Mouse (Mus musculus) forebrain, embryonic 13.5 days (tissue): ENCODE results near the gene Rps6ka2. TPM values are rescaled to one million over a fixed set of nuclear protein-coding genes. Genes with fewer than 3 reads are reported as not detected.

Source experiments
- polyA plus RNA-seq: library from polyadenylated mRNA; unstranded; fragments of >200 nt; fragmentation: Nextera tagmentation; extraction: Ambion mirVana; gene quantifications from 2 replicates; pipeline ENCODE4 v1.2.1, GENCODE M21; 2015

Rps6ka2 gene
- polyA plus RNA-seq, 1 experiment from 2014 or later: 17.7 TPM

Other genes with a start within 250 kb of the Rps6ka2 start
- gene Rsph3b, start 221.4 kb upstream of the Rps6ka2 start, polyA plus RNA-seq: 48.5 and 48.7 TPM in 2 replicates
- 48.8 and 50.1 TPM in 2 replicates for gene Tagap1, start 209.0 kb upstream of the Rps6ka2 start, polyA plus RNA-seq
- gene Rnaset2b, start 199.5 kb upstream of the Rps6ka2 start, polyA plus RNA-seq: 85.6 and 94.6 TPM in 2 replicates
- 0.22 and 0.47 TPM in 2 replicates for gene Gm49721, start 191.2 kb upstream of the Rps6ka2 start, polyA plus RNA-seq
- gene Gm1604a, start 144.5 kb upstream of the Rps6ka2 start, polyA plus RNA-seq: 0.26 and 0.47 TPM in 2 replicates
- not detected in 2 replicates for gene Tcp10a, start 154.5 kb downstream of the Rps6ka2 start, polyA plus RNA-seq
- not detected in 2 replicates for gene Ttll2, start 182.6 kb downstream of the Rps6ka2 start, polyA plus RNA-seq
- gene Gm49630, start 201.9 kb downstream of the Rps6ka2 start, polyA plus RNA-seq: not detected in 2 replicates
- not detected in 2 replicates for gene Unc93a2, start 215.3 kb downstream of the Rps6ka2 start, polyA plus RNA-seq